Mouse (Mus musculus) stomach, embryonic 16.5 days (tissue): ENCODE measurements at regions not wholly inside any gene's neighbourhood (a gene's known extent, or its start where the extent isn't known, plus 50 kb on each side); places are given as distances from the start of the nearest gene placed in this dataset.
"Not testable (repeated sequence)": the region's sequence is repeated elsewhere in the genome, so short reads cannot be mapped to it uniquely, and the experiment has no call there.

Experiments
- ATAC-seq: fragments of 200-750 bp; cut with Nextera tagmentation; 2 replicates; pipeline ENCODE4 v1.8.0; 2017; ENCODE audit warnings: moderate number of reproducible peaks, moderate TSS enrichment; ENCODE audit not compliant: insufficient read depth, low FRiP score
- H3K27ac ChIP-seq: fragments of 300-500 bp; sonication (generic); 2 replicates; pipeline ENCODE4 v1.5.1; 2014; ENCODE audit warnings: low read length
- H3K27me3 ChIP-seq: fragments of 300-500 bp; sonication (generic); 2 replicates; pipeline ENCODE4 v1.6.1; 2014; ENCODE audit warnings: low read length, control low read depth, mixed read lengths; ENCODE audit not compliant: control insufficient read depth, insufficient read depth
- H3K36me3 ChIP-seq: fragments of 300-500 bp; sonication (generic); 2 replicates; pipeline ENCODE4 v1.6.1; 2014; ENCODE audit warnings: low read length; ENCODE audit not compliant: control insufficient read depth, insufficient read depth
- H3K4me1 ChIP-seq: fragments of 300-500 bp; sonication (generic); 2 replicates; pipeline ENCODE4 v1.6.1; 2014; ENCODE audit warnings: low read length, control low read depth, mixed read lengths; ENCODE audit not compliant: control insufficient read depth, insufficient read depth
- H3K4me2 ChIP-seq: fragments of 300-500 bp; sonication (generic); 2 replicates; pipeline ENCODE4 v1.6.1; 2014; ENCODE audit warnings: low read depth, low read length, mixed read lengths
- H3K4me3 ChIP-seq: fragments of 300-500 bp; sonication (generic); replicated peaks from 2 replicates; pipeline ENCODE4 v1.5.1; 2014; ENCODE audit warnings: mild to moderate bottlenecking, low read length
- H3K9ac ChIP-seq: fragments of 300-500 bp; sonication (generic); 2 replicates; pipeline ENCODE4 v1.6.1; 2014; ENCODE audit warnings: low read length
- H3K9me3 ChIP-seq: fragments of 300-500 bp; sonication (generic); replicated peaks from 2 replicates; pipeline ENCODE4 v1.6.1; 2016; ENCODE audit warnings: low read length, control low read depth; ENCODE audit not compliant: control insufficient read depth
- WGBS: fragments of 180-500 bp; shearing (Covaris S2); extraction: QIAGEN DNeasy Blood & Tissue Kit; methylation state at CpG from one replicate; pipeline ENCODE4 v1.1.7; 2014; 5-methylcytosine and 5-hydroxymethylcytosine counted together

DNA sequence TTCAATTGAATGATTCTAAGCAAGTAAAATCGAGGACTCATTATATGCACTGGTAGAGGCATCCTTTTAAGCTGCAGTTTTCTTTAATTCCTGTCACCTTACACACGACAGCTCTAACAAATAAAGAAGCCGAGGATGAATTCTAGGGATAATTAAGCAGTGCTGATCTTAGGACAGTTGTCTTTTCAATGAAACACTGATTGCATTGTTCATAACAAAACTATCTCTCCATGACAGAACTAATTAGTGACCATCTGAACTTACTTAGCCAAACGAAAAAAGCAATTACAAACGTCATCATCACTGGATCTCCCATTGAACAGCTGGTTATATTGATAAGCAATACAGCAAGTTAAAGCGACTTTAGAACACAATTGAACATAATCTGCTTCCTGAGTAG, 1579.7 kb upstream of the G6pd2 start:
- no peaks in the 10 kb centered on the region for H3K9me3 ChIP-seq
- H3K36me3 ChIP-seq = no peaks in the 10 kb centered on the region
- H3K27me3 ChIP-seq = no peaks in the 10 kb centered on the region
- H3K4me3 ChIP-seq = no peak overlapping the region
- no peak overlapping the region for H3K4me2 ChIP-seq
- no peak overlapping the region for H3K9ac ChIP-seq
- no peak for ATAC-seq
- 58% methylated on average over 6 of the region's 6 CpGs for WGBS
- H3K4me1 ChIP-seq = no peaks in the 10 kb centered on the region
- no peak overlapping the region for H3K27ac ChIP-seq

DNA sequence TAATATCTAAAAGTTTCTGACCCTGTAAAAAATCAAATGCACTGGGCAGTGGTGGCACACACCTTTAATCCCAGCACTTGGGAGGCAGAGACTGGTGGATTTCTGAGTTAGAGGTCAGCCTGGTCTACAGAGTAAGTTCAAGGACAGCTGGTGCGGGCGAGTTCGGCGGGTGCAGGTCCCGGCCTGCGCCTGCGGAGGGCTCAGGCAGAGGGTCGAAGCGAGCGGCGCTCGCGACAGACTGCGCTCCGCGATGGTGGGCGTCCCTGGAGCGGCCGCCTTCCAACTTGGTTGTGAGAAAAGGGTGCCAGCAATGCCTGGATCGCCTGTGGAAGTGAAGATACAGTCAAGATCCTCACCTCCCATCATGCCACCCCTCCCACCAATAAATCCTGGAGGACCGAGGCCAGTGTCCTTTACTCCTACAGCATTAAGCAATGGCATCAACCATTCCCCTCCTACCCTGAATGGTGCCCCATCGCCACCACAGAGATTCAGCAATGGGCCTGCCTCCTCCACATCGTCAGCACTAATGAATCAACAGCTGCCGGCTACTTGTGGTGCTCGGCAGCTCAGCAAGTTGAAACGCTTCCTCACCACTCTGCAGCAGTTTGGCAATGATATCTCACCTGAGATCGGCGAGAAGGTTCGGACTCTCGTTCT, 1577.3 kb upstream of the G6pd2 start:
- H3K9me3 ChIP-seq, H3K36me3 ChIP-seq, H3K27me3 ChIP-seq, H3K4me1 ChIP-seq, H3K27ac ChIP-seq, ATAC-seq, H3K9ac ChIP-seq: not testable (repeated sequence)
- Histone ChIP-seq H3K4me2 (0 out of 2 replicates have a peak overlapping the region, but pooled peaks have one; percentile 27), H3K4me3 (peak overlapping the region; percentile 20; the same call in 1 of the 2 replicates)
- 15% methylated on average over 30 of the region's 30 CpGs for WGBS

DNA sequence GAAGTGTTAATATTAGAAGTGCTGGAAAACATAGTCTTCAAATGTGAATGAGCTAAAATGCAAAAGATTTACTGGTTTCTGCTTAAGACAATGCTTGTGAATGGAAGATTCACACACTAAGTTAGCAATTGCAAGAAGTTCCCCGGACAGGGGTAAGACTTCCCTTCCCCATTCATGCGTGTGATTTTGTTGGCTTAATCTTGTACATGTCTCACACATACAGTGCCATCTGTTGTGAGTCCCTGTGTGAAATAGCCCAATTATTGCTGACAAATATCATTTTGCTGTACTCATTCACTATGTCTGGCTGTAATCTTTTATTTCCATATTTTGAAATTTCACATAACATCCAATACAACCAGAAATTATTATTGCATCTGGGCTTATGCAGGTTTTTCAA, 1564.4 kb upstream of the G6pd2 start:
- Histone ChIP-seq H3K27ac (no peak overlapping the region), H3K9ac (no peak overlapping the region), H3K9me3 (no peaks in the 10 kb centered on the region), H3K4me2 (no peak overlapping the region), H3K4me3 (no peak overlapping the region), H3K4me1 (no peaks in the 10 kb centered on the region), H3K36me3 (no peaks in the 10 kb centered on the region), H3K27me3 (no peaks in the 10 kb centered on the region)
- 86% methylated on average over 2 of the region's 2 CpGs for WGBS
- ATAC-seq = no peak

- H3K4me2 ChIP-seq = no peak overlapping the region
- H3K9ac ChIP-seq = no peak overlapping the region
- no peaks in the 10 kb centered on the region for H3K9me3 ChIP-seq
- no peaks in the 10 kb centered on the region for H3K27me3 ChIP-seq
- H3K27ac ChIP-seq = no peak overlapping the region
- no peaks in the 10 kb centered on the region for H3K36me3 ChIP-seq
- WGBS = 89% methylated on average over 2 of the region's 2 CpGs
- no peaks in the 10 kb centered on the region for H3K4me1 ChIP-seq
- H3K4me3 ChIP-seq = no peak overlapping the region
- ATAC-seq = no peak
Measured at GRCm38 (mm10) chr5:60276696-60277095, 1531.9 kb upstream of the G6pd2 start.
